Mouse (Mus musculus): Measurements from ENCODE around the gene Cacna2d3.

The Cacna2d3 gene

GRCm38 (mm10) chr14:29385500-29385899 is 336.2 kb downstream of the Cacna2d3 start:
- DNase-seq: no peak

- no peak for DNase-seq
Observed at GRCm38 (mm10) chr14:29382786-29383185, 338.9 kb downstream of the Cacna2d3 start.

GRCm38 (mm10) chr14:29366911-29367310 is 354.8 kb downstream of the Cacna2d3 start:
- DNase-seq: no peak

- DNase-seq: no peak
Observed at GRCm38 (mm10) chr14:29362448-29362847, 359.2 kb downstream of the Cacna2d3 start.

- DNase-seq: no peak
Observed at GRCm38 (mm10) chr14:29350627-29351026, 371.0 kb downstream of the Cacna2d3 start.

GRCm38 (mm10) chr14:29341581-29341980 is 380.1 kb downstream of the Cacna2d3 start:
- no peak for DNase-seq

GRCm38 (mm10) chr14:29340728-29341127 is 380.9 kb downstream of the Cacna2d3 start:
- DNase-seq: no peak

GRCm38 (mm10) chr14:29334897-29335296 is 386.8 kb downstream of the Cacna2d3 start:
- DNase-seq: no peak

- no peak for DNase-seq
Observed at GRCm38 (mm10) chr14:29334216-29334615, 387.4 kb downstream of the Cacna2d3 start.

GRCm38 (mm10) chr14:29324430-29324782 is 397.3 kb downstream of the Cacna2d3 start:
- DNase-seq: no peak

GRCm38 (mm10) chr14:29323718-29324429 is 397.8 kb downstream of the Cacna2d3 start:
- DNase-seq: no peak

- DNase-seq: no peak
Observed at GRCm38 (mm10) chr14:29313431-29313830, 408.2 kb downstream of the Cacna2d3 start.

- DNase-seq: no peak
Observed at GRCm38 (mm10) chr14:29305623-29306022, 416.0 kb downstream of the Cacna2d3 start.

- no peak for DNase-seq
Observed at GRCm38 (mm10) chr14:29296185-29296754, 425.4 kb downstream of the Cacna2d3 start.

- DNase-seq: no peak
Observed at GRCm38 (mm10) chr14:29278901-29279300, 442.8 kb downstream of the Cacna2d3 start.

- DNase-seq: no peak
Observed at GRCm38 (mm10) chr14:29278401-29278800, 443.3 kb downstream of the Cacna2d3 start.

- no peak for DNase-seq
Observed at GRCm38 (mm10) chr14:29277701-29278100, 444.0 kb downstream of the Cacna2d3 start.

GRCm38 (mm10) chr14:29273890-29274289 is 447.8 kb downstream of the Cacna2d3 start:
- DNase-seq: no peak

GRCm38 (mm10) chr14:29270541-29270940 is 451.1 kb downstream of the Cacna2d3 start:
- no peak for DNase-seq

- DNase-seq: no peak
Observed at GRCm38 (mm10) chr14:29269816-29270215, 451.8 kb downstream of the Cacna2d3 start.

GRCm38 (mm10) chr14:29268609-29269008 is 453.1 kb downstream of the Cacna2d3 start:
- no peak for DNase-seq

- DNase-seq: no peak
Observed at GRCm38 (mm10) chr14:29267233-29267874, 454.3 kb downstream of the Cacna2d3 start.

- no peak for DNase-seq
Observed at GRCm38 (mm10) chr14:29260621-29261020, 461.0 kb downstream of the Cacna2d3 start.

GRCm38 (mm10) chr14:29243516-29243915 is 478.1 kb downstream of the Cacna2d3 start:
- DNase-seq: no peak
